Mouse (Mus musculus) urinary bladder, postnatal 4 days (tissue): ENCODE results near the gene Grik1.

Source experiments
- DNase-seq, 2 experiments: peaks; one replicate each; pipeline ENCODE4 v3.0.0; 2021 to 2022; ENCODE audit warnings: low spot score in 2 of 2

Grik1 gene

DNA sequence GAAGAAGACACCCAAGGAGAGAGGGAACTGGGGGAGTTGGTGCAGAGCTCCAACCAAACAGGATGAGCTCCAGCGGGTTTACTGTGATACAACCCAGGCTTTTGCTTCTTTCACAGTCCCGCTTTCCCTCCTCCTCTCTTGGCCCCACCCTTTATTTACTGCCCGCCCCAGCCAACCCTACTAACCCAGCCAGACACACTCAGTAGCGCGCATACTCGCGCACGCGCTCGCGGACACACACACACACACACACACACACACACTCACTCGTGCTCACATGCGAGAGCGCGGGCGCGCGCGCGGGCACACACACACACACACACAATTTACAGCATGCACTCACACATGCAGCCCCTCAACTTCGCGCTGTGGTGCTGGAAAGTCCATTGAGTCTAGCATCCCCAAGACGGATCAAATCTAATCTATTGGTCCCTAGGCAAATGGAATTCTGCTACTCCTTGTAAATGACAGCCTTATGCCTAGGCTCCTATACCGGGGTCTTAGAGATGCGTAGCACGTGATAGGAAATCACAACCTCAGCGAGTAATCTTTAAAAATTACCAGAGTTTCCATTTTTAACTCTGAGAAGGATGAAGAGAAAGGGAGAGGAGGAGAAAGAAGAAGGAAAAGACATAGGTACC, at the start of gene Grik1:
Grik1 (minus strand) TSS at position 134 of the 641 bp plus-strand sequence.
- DNase-seq = no peak

DNA sequence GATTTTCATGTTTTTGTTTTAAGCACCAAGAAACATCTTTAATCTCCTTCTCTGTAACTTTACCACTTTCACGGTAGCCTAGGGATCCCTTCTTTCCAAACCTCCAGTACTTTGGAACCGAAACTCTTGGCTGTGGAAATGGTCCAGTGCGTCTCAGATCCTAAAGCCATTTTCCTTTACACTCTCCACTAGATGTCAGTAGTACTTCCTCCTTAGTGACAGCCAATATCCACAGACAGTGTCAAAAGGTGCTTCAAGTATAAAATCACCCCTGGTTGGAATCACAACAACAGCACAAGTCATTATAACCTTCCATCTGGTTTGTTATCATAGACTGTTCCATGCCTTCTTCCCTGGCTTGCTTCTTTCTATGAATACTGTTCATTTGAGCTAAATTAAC, 4.1 kb upstream of the Grik1 start:
- DNase-seq = no peak

DNA sequence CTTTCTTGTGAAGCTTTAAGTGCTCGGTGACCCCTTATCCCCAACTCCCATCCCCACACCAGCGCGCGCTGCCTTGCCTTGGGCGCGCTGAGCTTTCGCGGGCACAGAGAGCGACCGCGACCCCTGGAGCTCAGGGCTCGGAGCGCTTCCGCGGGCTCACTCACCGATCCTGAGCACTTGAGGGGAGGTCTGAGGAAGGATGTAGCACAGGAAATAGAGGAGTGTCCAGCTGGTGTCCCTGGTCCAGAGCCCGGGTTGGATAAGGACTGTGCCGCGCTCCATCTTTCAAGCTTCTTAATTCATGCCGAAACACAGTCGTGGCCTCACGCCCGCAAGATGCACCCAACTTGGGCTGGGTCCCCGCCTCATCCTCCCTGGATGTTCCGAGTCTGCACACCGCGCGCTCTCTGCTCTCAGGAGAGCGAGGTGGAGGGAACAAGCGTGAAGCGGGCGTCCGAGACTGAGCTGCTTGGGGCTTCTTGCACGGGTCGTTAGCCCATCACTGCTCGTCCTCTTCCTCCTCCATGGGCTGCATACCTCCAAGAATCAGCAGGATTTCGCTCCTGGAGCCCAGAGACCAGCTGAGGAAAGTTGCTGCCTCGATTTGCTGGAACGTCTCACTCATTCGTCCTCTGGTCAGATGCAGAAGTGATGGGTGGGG, 514 bp downstream of the Grik1 start:
- DNase-seq = no peak

DNA sequence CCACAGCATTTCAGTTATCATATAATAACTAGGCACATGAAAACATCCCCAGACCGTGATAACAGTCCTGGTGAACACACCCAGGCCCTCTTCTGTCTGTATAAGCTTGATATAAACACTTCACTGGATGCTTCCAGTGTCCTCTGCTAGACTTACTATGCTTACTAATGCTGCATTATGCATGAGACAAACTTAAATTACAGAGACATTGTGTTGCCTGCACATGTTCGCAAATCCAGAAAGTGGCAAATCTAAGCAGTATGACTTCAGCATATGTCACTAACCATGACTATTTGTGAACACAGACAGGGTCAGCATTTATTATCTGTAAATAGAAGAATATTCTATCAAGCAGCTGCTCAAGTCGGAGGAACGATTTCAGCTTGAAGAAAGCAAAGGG, 31.7 kb downstream of the Grik1 start:
- DNase-seq = no peak

DNA sequence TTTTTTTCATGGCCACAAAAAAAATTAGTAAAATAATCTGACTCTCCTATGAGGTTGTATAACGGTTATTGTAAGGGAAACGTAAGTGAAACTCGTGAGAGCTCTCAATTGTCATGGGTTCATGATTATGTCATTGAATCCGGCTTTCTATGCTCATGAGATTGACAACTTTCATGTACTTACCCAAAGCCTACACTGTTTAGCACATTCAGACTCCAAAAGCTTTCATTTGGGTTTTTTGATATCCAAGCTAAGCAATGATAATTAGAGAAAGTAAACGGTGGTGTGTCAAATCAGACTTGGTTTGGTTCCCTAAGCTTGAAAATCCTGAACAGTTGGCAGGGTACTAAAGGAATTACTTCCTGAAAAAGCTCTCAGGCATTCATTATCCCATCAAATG, 33.0 kb downstream of the Grik1 start:
- DNase-seq = no peak

DNA sequence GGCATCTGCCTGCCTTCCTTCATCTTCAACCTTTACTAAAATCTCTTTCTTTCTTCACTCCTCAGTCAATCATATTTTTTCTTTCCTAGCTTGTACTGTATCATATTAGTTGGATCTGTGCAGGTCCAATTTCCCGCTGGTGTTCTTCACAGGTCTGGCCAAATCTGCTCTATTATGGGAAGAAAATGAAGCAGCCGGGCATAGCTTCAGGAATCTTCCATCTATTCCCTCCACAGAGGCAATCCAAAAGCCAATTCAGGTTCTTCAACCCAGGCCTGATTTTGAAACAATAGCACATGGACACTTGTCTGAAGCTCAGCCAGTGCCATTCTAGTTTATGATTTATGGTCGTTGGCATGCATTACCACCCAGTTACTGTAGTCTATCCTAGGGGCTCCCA, 34.0 kb downstream of the Grik1 start:
- DNase-seq = no peak

DNA sequence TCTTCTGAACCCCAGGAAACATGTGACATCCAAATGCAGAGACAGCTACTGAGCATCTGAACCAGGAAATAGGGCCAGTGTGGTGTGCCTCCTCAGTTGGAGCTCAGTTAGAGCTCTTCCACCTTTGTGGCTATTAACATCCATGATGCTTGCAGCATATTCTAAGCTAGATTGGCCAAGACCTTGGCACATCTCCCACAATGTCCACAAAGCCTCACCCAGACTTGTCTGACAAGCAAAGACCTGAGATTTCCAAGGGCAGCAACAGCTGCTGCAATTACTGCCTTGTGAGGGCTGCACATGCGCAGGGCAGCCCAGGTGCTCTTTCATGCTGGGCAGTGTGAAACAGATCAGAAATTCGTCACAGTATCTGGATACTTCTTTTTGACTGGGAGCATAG, 37.4 kb downstream of the Grik1 start:
- no peak for DNase-seq

DNA sequence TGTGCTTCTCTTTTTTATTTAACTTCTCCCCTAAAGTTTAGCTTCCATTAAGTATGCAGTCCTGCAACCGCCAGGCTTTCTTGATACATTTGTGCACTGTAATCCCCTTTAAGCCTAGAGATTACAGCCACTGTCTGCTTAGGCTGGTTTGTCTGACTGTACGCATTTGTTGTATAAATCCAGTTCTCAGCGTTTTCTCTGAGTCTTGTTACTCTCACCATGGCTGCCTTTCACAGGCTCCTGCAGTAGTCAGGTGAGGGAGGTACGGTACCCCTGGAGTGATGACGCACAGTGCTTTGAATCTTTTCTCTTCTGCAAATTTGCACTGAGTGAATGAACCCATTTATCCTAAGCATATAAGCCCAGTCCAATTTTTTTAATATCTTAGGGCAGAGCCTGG, 39.0 kb downstream of the Grik1 start:
- DNase-seq = no peak

DNA sequence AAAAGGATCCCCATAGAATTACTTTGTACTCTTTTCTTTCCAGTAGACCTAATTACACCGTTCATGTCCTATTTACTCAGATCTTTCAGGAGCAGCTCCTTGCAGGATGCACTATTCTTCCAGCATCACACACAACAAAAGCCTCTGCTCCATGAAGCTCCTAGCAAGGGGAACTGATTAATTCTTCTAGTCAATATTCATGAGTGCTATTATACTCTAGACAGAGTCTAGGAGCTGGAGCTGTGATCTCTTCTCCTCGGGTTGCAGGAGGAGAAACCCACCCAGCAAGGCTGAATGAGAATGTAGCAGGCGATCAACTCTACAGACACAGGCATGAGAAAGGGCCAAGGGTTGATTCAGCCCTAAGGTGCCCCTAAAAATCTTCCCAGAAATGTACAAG, 40.2 kb downstream of the Grik1 start:
- no peak for DNase-seq

DNA sequence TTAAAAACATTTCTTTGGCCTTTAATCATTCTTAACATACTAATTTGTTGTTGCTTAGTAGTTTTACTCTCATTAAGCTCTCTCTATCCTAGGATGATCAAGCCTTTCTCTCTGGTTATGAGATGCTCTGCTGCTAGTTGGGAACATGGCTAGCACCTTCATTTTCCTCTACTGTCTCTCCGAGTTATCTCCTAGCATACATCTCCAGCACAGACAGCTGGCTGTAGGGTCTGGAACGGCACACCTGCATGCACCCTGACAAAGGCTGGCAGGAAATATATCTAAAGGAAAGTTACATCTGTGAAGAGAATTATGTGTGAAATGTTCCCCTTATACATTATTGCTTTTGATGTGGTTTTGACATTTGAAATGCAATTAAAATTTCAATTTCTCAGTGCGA, 42.5 kb downstream of the Grik1 start:
- DNase-seq = no peak

DNA sequence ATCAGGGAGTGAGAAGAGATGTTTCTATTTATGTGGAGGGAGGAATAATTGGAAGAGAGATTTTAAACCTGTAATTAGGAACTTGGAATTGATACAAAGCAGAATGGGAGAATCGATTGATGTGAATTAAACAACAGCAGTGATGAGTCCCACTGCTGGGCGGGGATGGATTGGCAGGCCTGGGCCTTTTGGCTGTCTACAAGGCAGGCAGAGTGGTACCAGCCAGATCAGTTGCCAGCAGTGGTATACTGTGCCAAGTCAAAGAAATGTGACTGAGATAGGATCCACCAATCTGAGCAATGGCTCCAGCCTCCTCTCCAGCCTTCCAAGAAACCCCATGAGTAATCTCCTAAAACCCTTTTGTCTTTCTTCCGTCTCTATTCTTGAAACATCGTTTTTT, 45.4 kb downstream of the Grik1 start:
- no peak for DNase-seq

DNA sequence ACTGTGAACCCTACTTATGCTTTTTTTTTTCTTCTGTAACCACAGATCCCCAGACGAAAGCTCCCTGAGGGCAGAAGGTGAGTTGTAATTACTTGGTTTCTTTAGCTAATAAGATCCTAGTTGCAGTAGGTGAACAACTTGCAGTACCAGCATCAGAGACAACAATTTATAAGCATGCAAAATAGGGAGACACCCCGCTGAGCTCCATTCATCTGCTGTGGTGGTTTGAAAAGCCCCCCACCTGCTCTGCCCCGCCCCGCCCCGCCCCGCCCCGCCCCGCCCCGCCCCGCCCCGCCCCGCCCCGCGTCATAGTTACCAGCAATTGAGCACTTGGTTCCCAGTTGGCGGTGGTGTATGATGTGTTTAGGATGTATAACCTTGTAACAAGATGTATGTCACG, 64.4 kb downstream of the Grik1 start:
- DNase-seq = no peak

DNA sequence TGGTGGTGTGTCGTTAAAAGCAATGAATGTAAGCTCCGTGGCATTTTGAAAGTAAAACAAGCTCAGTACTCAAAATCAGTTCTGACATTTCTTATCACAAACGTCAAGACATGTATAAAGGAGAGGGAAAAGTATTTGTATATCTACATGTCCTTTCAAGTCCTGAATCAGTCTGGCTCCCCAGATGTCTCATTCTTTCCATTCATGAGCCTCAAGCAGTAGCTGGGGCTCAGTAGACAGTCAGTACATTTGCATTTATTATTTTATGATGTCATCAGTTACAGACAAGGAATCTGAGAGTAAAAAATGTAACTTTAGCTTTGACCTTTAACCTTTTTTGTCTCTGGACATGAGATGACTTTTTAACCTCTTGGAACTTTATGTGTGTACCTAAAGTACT, 68.1 kb downstream of the Grik1 start:
- no peak for DNase-seq

DNA sequence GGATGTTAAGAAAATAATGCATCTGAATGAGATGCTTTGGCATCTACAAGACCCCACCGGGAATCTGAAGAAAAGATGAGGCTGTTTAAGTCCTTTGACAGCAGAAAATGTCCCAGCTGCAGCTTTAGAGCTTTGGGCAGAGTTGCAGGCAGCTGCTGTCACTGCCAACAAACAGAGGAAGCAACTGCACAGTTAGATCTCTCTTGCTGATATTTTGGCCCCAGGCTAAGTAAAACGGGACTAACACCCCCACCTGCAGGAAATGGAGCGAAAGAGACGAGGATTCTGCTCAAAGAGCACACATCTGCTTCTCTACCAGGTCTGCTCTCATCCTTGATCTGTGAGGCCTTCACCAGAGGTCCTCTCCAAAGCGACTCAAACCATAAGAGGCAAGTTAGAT, 77.5 kb downstream of the Grik1 start:
- no peak for DNase-seq

DNA sequence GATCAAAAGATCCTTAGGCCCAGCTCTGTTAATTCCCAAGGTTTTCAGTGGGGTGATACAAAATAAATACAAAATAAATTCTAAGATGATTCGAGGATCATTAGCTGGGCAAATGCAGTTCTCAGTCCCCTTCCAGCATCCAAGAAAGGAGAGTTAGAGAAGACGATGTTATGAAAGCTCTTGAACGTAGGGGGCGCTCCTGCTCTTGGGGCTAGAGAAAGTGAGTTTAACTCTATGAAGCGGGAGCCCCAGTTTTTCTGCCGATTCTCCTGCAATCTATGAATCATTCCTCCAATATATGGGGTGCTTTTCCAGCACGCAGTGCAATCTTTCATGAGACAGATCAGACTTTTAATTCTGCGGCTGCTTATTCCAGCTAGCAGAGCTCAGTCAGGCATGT, 78.2 kb downstream of the Grik1 start:
- no peak for DNase-seq

DNA sequence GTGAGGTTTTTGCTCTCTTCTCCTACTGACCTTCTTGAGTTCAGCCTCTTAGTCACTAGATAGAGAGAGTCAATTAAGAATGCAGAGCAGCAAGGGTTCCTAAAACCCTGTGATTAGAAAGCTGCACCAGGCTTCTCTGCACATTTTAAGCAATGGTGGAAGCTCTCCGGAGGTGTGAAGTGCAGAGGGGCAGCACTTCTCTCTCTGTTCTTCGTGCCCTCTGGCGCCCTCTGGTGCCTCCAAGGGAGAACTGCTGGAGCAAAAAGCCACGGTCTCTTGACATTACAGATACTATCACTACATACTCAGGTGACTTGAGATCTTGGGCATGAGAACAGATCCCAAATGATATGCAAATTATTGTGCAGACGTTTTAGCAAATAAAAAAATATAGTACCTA, 85.7 kb downstream of the Grik1 start:
- peak; percentile 27 to 68 for DNase-seq

DNA sequence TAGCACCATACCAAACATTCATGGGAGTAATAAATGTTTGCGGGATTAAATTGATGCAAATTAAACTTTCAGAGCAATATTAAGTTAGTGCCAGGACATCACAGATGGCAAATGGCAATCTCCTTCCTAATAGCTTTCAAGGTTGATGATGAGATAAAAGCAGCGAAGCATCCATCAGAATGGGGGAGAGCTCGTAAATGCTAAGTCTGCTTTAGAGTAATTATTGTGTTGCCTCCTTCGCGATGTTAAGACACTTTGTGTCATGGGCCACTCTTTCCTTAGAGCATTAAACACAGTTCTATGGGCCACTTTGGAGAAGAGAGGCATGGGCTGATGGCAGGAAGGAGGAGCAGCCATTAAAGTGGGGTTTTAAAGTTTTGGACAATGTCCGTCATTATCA, 86.1 kb downstream of the Grik1 start:
- no peak for DNase-seq

DNA sequence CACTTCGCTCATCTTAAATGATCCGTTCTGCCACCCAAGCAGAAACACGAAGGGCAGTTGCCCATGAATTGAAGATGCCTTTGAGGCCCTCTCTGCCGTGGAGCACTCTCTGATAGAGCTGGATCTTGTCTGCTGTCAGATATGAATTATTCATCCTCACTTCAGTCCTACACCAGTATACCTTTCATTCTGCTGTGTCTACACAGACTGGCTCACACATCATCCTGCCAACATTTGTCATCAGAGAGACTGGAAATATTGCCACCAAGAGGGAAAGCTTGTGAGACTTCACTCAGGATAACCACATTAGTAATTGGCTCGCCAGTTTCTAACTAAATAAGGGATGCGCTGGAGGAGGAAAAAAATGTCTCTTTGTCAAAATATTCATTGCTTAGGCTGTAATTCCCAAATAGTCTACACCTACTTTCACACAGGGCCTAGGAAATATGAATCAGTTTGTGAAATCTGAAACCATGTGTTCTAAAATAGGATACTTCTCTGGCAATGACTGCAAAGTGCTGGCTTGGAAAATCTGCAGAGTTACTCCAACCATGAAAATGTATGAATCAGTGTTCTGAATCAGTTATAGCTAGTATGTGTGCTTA, 102.5 kb downstream of the Grik1 start:
- no peak for DNase-seq

DNA sequence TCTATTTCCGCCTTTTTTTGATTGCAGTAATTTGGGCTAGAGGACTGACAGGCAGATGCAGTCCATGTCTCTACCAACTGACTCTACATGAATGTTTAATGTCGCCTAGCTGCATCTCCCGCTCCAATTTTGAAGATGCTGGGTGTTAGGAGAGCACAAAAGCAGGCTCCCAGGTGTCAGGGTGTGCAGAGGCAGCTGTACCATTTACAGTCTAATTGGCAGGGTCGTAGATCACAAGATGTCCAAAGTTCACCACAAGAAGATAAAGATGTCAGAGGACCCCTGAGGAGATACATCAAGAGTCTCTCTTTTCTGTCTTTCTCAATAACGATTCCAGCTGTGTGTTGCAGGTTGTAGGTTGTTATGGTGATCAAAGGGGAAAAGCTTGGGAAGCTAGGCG, 111.3 kb downstream of the Grik1 start:
- DNase-seq = no peak

DNA sequence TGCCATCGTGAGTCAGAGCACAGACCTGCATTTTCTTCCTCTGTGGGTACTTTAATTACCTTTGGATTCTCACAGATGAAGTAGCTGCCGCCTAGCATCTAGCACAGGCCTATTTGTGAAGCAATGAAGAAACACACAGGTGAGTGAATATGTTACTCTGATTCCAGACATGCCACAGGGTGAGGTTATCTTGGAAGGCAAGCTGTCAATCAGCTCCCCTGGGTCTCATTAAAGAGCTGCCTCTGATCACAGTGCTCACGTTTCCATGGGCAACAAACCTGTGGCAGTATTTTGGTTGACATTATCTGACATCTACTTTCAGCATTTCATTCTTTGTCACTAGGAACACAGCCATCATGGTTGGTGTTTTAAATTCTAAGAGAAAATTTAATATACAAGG, 112.7 kb downstream of the Grik1 start:
- DNase-seq = no peak

DNA sequence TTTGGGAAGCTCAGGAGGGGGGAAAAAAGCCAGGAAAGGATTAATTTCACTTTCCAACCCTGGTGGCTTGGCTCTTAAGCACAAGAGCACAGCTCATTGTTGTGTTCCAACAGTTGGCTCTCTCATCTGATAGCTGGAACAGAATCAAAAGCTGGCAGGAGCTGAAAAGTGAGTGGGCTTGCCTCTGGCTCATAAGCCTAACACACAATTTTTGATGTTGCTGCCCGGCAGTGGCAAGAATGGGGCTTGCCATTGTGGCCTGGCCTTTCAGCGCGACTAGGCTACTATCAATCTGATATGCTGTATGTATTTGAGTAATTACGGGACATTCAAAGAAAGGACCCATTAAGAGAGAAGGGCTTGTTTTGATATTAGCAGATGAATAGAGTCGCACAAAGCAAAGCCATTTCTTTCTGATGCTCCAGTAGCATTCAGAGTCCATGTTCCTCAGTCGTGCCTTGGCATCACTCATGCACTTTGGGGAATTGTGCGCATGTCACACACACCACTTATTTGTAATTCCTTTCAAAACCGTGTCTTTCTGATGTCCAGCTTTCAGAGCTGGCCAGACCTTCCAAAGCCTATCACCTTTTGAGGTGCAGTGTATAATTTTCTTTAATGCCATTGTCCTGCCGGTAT, 115.9 kb downstream of the Grik1 start:
- no peak for DNase-seq

DNA sequence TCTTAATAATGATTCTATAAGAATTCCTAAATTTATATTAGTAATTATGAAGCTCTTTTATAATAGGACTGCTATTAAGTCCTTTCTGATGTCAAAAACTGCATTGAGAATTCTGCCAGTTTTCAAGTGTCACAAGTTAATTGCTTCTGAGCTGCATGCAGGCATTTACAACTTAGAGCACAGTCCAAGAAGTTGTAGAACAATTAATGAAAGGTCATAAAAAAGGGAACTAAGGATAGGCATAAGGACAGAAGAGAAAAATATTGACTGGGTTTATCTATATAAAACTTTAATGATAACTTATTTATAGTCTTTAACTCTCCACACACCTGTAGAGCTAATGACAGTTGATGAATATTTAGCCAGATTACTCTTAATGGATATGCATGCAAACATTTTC, 123.5 kb downstream of the Grik1 start:
- no peak for DNase-seq

DNA sequence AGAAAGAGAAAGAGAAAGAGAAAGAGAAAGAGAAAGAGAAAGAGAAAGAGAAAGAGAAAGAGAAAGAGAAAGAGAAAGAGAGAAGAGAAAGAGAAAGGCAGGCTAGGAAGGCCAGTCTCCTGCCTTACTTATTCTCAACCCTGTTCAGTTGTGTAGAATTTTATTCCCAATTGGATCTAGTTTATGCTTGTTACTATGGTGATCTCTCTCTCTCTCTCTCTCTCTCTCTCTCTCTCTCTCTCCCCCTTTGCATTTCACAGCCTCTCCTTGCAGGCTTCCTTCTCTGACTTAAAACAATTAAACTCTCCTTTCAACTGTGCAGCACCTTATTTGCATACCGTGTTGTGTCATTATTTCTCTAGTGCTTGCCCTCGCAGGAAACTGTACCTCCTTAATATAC, 147.5 kb downstream of the Grik1 start:
- DNase-seq = no peak
